24 mouse cellular contexts compared by ENCODE assay signal in the genomic region with DNA sequence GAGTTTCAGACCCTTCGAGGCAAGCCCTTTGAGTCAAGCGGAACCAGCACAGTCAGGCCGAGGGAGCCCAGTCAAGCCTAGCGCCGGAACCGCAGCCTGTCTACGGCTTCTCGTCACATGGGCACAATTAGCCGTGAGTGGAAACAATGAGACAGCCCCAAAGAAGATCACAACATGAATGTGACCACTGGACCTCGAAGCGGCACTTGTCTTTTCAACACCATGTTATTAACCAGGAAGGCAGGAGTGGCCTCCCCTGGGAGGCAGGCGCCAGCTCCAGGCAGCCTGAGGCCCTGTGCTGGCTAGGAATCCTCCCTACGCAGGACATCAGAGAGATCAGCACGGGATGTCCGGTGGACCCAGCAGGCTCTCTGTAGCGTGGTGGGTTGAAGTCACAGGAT.
A peak's percentile ranks its signal among the peaks of the same experiment; 100 is the strongest.
DNase-seq lines count a peak whose midpoint lies in the region; ATAC-seq and TF ChIP-seq lines count a peak whose summit lies in the region.
"Had no signal": no experiment of that assay in that cellular context is flagged by ENCODE, and none has a peak within 500 bp of the region (broad histone marks: within the 10 kb centered on the region; RNA-seq: fewer than 3 reads in every experiment).

No protein-coding gene starts in this region.

- no peak for ATAC-seq in midbrain, postnatal 0 days (ENCODE audit: low FRiP score)
- ATAC-seq: forebrain, postnatal 0 days; intestine, embryonic 16.5 days; liver, embryonic 12.5 days had no signal

- H3K4me1 ChIP-seq in midbrain, embryonic 10.5 days, result peaks cover 42% of the 10 kb centered on the region
- peaks cover 12% of the 10 kb centered on the region; the same call in 1 of the 2 replicates for H3K4me1 ChIP-seq in midbrain, postnatal 0 days (ENCODE audit: insufficient read depth, low read length)
- H3K4me1 ChIP-seq in embryonic facial prominence, embryonic 10.5 days, result peaks cover 18% of the 10 kb centered on the region
- H3K4me1 ChIP-seq: liver, embryonic 12.5 days had no signal

- DNase-seq in heart, postnatal 4 days, result peak; percentile 11
- no peak for DNase-seq in heart, adult 8-10 months (ENCODE audit: low spot score)
- peak; percentile 23 for DNase-seq in midbrain, embryonic 10.5 days (ENCODE audit: low spot score)
- no peak for DNase-seq in midbrain, postnatal 0 days (ENCODE audit: low spot score)
- DNase-seq in embryonic facial prominence, embryonic 10.5 days (ENCODE audit: low spot score), result peak; percentile 32
- DNase-seq in splenic B cell, adult 2 months (ENCODE audit: low read depth, low spot score), result peak; percentile 17
- no peak for DNase-seq in lung, postnatal 4 days
- DNase-seq: adrenal gland, postnatal 14 days; cerebellum, adult 8-10 months; cerebellum, postnatal 36 days; forebrain, postnatal 0 days; gastrocnemius, postnatal 14 days; heart, adult 2 months; heart, postnatal 10 days; kidney, postnatal 36 days; layer of hippocampus, postnatal 36 days; lung, adult 18-20 months; lung, postnatal 14 days; right cerebral cortex, postnatal 14 days; thymus, postnatal 25 days had no signal

- TF ChIP-seq CTCF in midbrain, postnatal 0 days (IDR thresholded peaks at IDR 0.05), result no peak

- no peak overlapping the region for H3K4me3 ChIP-seq in midbrain, embryonic 10.5 days
- no peak overlapping the region for H3K4me3 ChIP-seq in midbrain, postnatal 0 days (ENCODE audit: low read depth, low read length)
- no peak overlapping the region for H3K4me3 ChIP-seq in embryonic facial prominence, embryonic 10.5 days
- H3K4me3 ChIP-seq: heart, adult 2 months; hindbrain, embryonic 15.5 days; liver, embryonic 12.5 days; neural tube, embryonic 15.5 days had no signal

- no peak overlapping the region for H3K9ac ChIP-seq in midbrain, postnatal 0 days (replicated peaks; ENCODE audit: low read length, poor library complexity, severe bottlenecking)
- H3K9ac ChIP-seq: forebrain, postnatal 0 days; hindbrain, embryonic 15.5 days; liver, embryonic 12.5 days; neural tube, embryonic 15.5 days had no signal

- no peak overlapping the region for H3K4me2 ChIP-seq in midbrain, postnatal 0 days (ENCODE audit: low read depth, low read length, poor library complexity, severe bottlenecking)
- H3K4me2 ChIP-seq: hindbrain, embryonic 15.5 days; liver, embryonic 12.5 days; neural tube, embryonic 15.5 days had no signal

- peak overlapping the region; percentile 49; the same call in 1 of the 2 replicates for H3K27ac ChIP-seq in midbrain, embryonic 10.5 days (replicated peaks)
- H3K27ac ChIP-seq in midbrain, postnatal 0 days (ENCODE audit: low read depth, low read length), result no peak overlapping the region
- peak overlapping the region; percentile 15; the same call in 1 of the 2 replicates for H3K27ac ChIP-seq in embryonic facial prominence, embryonic 10.5 days (replicated peaks)
- H3K27ac ChIP-seq: heart, adult 2 months; hindbrain, embryonic 15.5 days; liver, embryonic 12.5 days; neural tube, embryonic 15.5 days had no signal

- no peaks in the 10 kb centered on the region for H3K9me3 ChIP-seq in midbrain, embryonic 10.5 days (replicated peaks)
- H3K9me3 ChIP-seq in midbrain, postnatal 0 days (ENCODE audit: low read length), result no peaks in the 10 kb centered on the region
- no peaks in the 10 kb centered on the region for H3K9me3 ChIP-seq in embryonic facial prominence, embryonic 10.5 days
- H3K9me3 ChIP-seq: hindbrain, embryonic 15.5 days; liver, embryonic 12.5 days; neural tube, embryonic 15.5 days had no signal

- 30% methylated on average over 16 of the region's 16 CpGs for WGBS in midbrain, embryonic 10.5 days
- 33% methylated on average over 16 of the region's 16 CpGs for WGBS in midbrain, postnatal 0 days
- WGBS in embryonic facial prominence, embryonic 10.5 days, result 44% methylated on average over 16 of the region's 16 CpGs

- peaks cover 91% of the 10 kb centered on the region for H3K27me3 ChIP-seq in midbrain, embryonic 10.5 days (ENCODE audit: low read depth, poor library complexity, severe bottlenecking)
- no peaks in the 10 kb centered on the region; the same call in 1 of the 2 replicates for H3K27me3 ChIP-seq in midbrain, postnatal 0 days (ENCODE audit: insufficient read depth, low read length)
- no peaks in the 10 kb centered on the region for H3K27me3 ChIP-seq in embryonic facial prominence, embryonic 10.5 days (replicated peaks; ENCODE audit: low read depth, poor library complexity, severe bottlenecking)
- H3K27me3 ChIP-seq in splenic B cell, adult 2 months (ENCODE audit: control insufficient read depth, insufficient read depth, low read length, poor library complexity, severe bottlenecking), result 0 out of 2 replicates have a peak, but pooled peaks cover 2% of the 10 kb centered on the region
- H3K27me3 ChIP-seq: hindbrain, embryonic 15.5 days; liver, embryonic 12.5 days; neural tube, embryonic 15.5 days had no signal

- no peaks in the 10 kb centered on the region for H3K36me3 ChIP-seq in midbrain, embryonic 10.5 days
- no peaks in the 10 kb centered on the region for H3K36me3 ChIP-seq in midbrain, postnatal 0 days (ENCODE audit: insufficient read depth, low read length)
- H3K36me3 ChIP-seq in embryonic facial prominence, embryonic 10.5 days (replicated peaks), result no peaks in the 10 kb centered on the region
- no peaks in the 10 kb centered on the region for H3K36me3 ChIP-seq in splenic B cell, adult 2 months (ENCODE audit: control insufficient read depth, insufficient read depth, low read length, poor library complexity, severe bottlenecking)
- H3K36me3 ChIP-seq: hindbrain, embryonic 15.5 days; liver, embryonic 12.5 days; neural tube, embryonic 15.5 days had no signal

Comparison
In these comparisons a context has a peak if more than half of its experiments do, and no peak if none do; other contexts are left out.
1. DNase-seq: peak in heart, postnatal 4 days (single experiment), midbrain, embryonic 10.5 days (single experiment), embryonic facial prominence, embryonic 10.5 days (single experiment) and splenic B cell, adult 2 months (single experiment); none in heart, adult 8-10 months (single experiment), midbrain, postnatal 0 days (single experiment) and lung, postnatal 4 days (0 of 2).